Mouse (Mus musculus): Measurements from ENCODE around the gene Pgrmc2. TPM values are rescaled to one million over a fixed set of nuclear protein-coding genes. Genes with fewer than 3 reads are reported as not detected.
A peak's percentile ranks its signal among the peaks of the same experiment; 100 is the strongest.

Gene Pgrmc2
- polyA plus RNA-seq, 1 experiment from 2014 or later = 28.6 TPM

GRCm38 (mm10) chr3:41061831-41062565 is 20.8 kb downstream of the Pgrmc2 start:
- no peak for ATAC-seq (ENCODE audit: low FRiP score)
- no peaks in the 10 kb centered on the region for H3K27me3 ChIP-seq
- H3K27ac ChIP-seq = no peak overlapping the region
- H3K9ac ChIP-seq = no peak overlapping the region
- H3K4me3 ChIP-seq = no peak overlapping the region
- no peaks in the 10 kb centered on the region for H3K9me3 ChIP-seq
- H3K36me3 ChIP-seq = peaks cover 29% of the 10 kb centered on the region
- 91% methylated on average over 3 of the region's 3 CpGs for WGBS
- H3K4me2 ChIP-seq = no peak overlapping the region
- H3K4me1 ChIP-seq (replicated peaks) = no peaks in the 10 kb centered on the region

GRCm38 (mm10) chr3:41059249-41059648 is 23.6 kb downstream of the Pgrmc2 start:
- no peak for ATAC-seq (ENCODE audit: low FRiP score)
- H3K27me3 ChIP-seq = no peaks in the 10 kb centered on the region
- no peak overlapping the region for H3K27ac ChIP-seq
- H3K4me1 ChIP-seq (replicated peaks) = no peaks in the 10 kb centered on the region
- 98% methylated on average over 3 of the region's 3 CpGs for WGBS
- no peak overlapping the region for H3K9ac ChIP-seq
- no peaks in the 10 kb centered on the region for H3K9me3 ChIP-seq
- peaks cover 10% of the 10 kb centered on the region for H3K36me3 ChIP-seq
- H3K4me2 ChIP-seq = no peak overlapping the region
- no peak overlapping the region for H3K4me3 ChIP-seq

GRCm38 (mm10) chr3:41058395-41058794 is 24.5 kb downstream of the Pgrmc2 start:
- no peak overlapping the region for H3K9ac ChIP-seq
- no peak overlapping the region for H3K27ac ChIP-seq
- WGBS = 73% methylated on average over 2 of the region's 2 CpGs
- H3K4me2 ChIP-seq = no peak overlapping the region
- no peaks in the 10 kb centered on the region for H3K4me1 ChIP-seq (replicated peaks)
- ATAC-seq (ENCODE audit: low FRiP score) = no peak
- no peaks in the 10 kb centered on the region for H3K27me3 ChIP-seq
- H3K9me3 ChIP-seq = no peaks in the 10 kb centered on the region
- peaks cover 1% of the 10 kb centered on the region; the same call in 1 of the 2 replicates for H3K36me3 ChIP-seq
- no peak overlapping the region for H3K4me3 ChIP-seq

GRCm38 (mm10) chr3:41053334-41053733 is 29.5 kb downstream of the Pgrmc2 start:
- ATAC-seq (ENCODE audit: low FRiP score) = no peak
- H3K4me1 ChIP-seq (replicated peaks) = no peaks in the 10 kb centered on the region
- H3K36me3 ChIP-seq = no peaks in the 10 kb centered on the region
- 91% methylated on average over 3 of the region's 3 CpGs for WGBS
- H3K4me3 ChIP-seq = no peak overlapping the region
- H3K9me3 ChIP-seq = no peaks in the 10 kb centered on the region
- no peak overlapping the region for H3K9ac ChIP-seq
- no peak overlapping the region for H3K4me2 ChIP-seq
- no peaks in the 10 kb centered on the region for H3K27me3 ChIP-seq
- no peak overlapping the region for H3K27ac ChIP-seq

- Histone ChIP-seq H3K36me3 (no peaks in the 10 kb centered on the region), H3K9me3 (no peaks in the 10 kb centered on the region), H3K4me2 (no peak overlapping the region), H3K27me3 (no peaks in the 10 kb centered on the region), H3K4me1 (replicated peaks) (no peaks in the 10 kb centered on the region), H3K4me3 (no peak overlapping the region), H3K27ac (no peak overlapping the region), H3K9ac (no peak overlapping the region)
- 75% methylated on average over 6 of the region's 6 CpGs for WGBS
- ATAC-seq (ENCODE audit: low FRiP score) = no peak
These were observed 35.0 kb downstream of the Pgrmc2 start for GRCm38 (mm10) chr3:41047838-41048237.

- Histone ChIP-seq H3K4me1 (replicated peaks) (no peaks in the 10 kb centered on the region), H3K9me3 (no peaks in the 10 kb centered on the region), H3K9ac (no peak overlapping the region), H3K36me3 (no peaks in the 10 kb centered on the region), H3K27me3 (no peaks in the 10 kb centered on the region), H3K4me2 (no peak overlapping the region), H3K27ac (no peak overlapping the region), H3K4me3 (no peak overlapping the region)
- no peak for ATAC-seq (ENCODE audit: low FRiP score)
- WGBS = 82% methylated on average over 11 of the region's 11 CpGs
These were observed 39.0 kb downstream of the Pgrmc2 start for GRCm38 (mm10) chr3:41043756-41044354.

- Histone ChIP-seq H3K4me3 (no peak overlapping the region), H3K27ac (no peak overlapping the region), H3K9me3 (no peaks in the 10 kb centered on the region), H3K9ac (no peak overlapping the region), H3K4me2 (no peak overlapping the region), H3K27me3 (no peaks in the 10 kb centered on the region), H3K36me3 (no peaks in the 10 kb centered on the region), H3K4me1 (replicated peaks) (no peaks in the 10 kb centered on the region)
- WGBS = 82% methylated on average over 4 of the region's 4 CpGs
- 0 out of 2 replicates have a peak, but pooled peaks have one; percentile 59 for ATAC-seq (ENCODE audit: low FRiP score)
These were observed 40.5 kb downstream of the Pgrmc2 start for GRCm38 (mm10) chr3:41042195-41042938.

GRCm38 (mm10) chr3:41041241-41041640 is 41.6 kb downstream of the Pgrmc2 start:
- H3K4me2 ChIP-seq = no peak overlapping the region
- no peak overlapping the region for H3K27ac ChIP-seq
- no peaks in the 10 kb centered on the region for H3K27me3 ChIP-seq
- no peaks in the 10 kb centered on the region for H3K9me3 ChIP-seq
- ATAC-seq (ENCODE audit: low FRiP score) = no peak
- H3K4me1 ChIP-seq (replicated peaks) = no peaks in the 10 kb centered on the region
- 69% methylated on average over 5 of the region's 5 CpGs for WGBS
- no peak overlapping the region for H3K9ac ChIP-seq
- H3K4me3 ChIP-seq = no peak overlapping the region
- no peaks in the 10 kb centered on the region for H3K36me3 ChIP-seq

GRCm38 (mm10) chr3:41038297-41038916 is 44.4 kb downstream of the Pgrmc2 start:
- H3K9ac ChIP-seq = no peak overlapping the region
- H3K4me3 ChIP-seq = no peak overlapping the region
- H3K4me1 ChIP-seq (replicated peaks) = no peaks in the 10 kb centered on the region
- ATAC-seq (ENCODE audit: low FRiP score) = no peak
- H3K9me3 ChIP-seq = no peaks in the 10 kb centered on the region
- 54% methylated on average over 5 of the region's 5 CpGs for WGBS
- no peaks in the 10 kb centered on the region for H3K36me3 ChIP-seq
- no peaks in the 10 kb centered on the region for H3K27me3 ChIP-seq
- no peak overlapping the region for H3K4me2 ChIP-seq
- no peak overlapping the region for H3K27ac ChIP-seq

- no peaks in the 10 kb centered on the region for H3K36me3 ChIP-seq
- ATAC-seq (ENCODE audit: low FRiP score) = no peak
- no peak overlapping the region for H3K27ac ChIP-seq
- 84% methylated on average over 12 of the region's 12 CpGs for WGBS
- no peaks in the 10 kb centered on the region for H3K9me3 ChIP-seq
- no peak overlapping the region for H3K9ac ChIP-seq
- no peak overlapping the region for H3K4me2 ChIP-seq
- no peaks in the 10 kb centered on the region for H3K4me1 ChIP-seq (replicated peaks)
- no peaks in the 10 kb centered on the region for H3K27me3 ChIP-seq
- H3K4me3 ChIP-seq = no peak overlapping the region
These were observed 51.3 kb downstream of the Pgrmc2 start for GRCm38 (mm10) chr3:41031286-41032210.

- Histone ChIP-seq H3K36me3 (no peaks in the 10 kb centered on the region), H3K9me3 (no peaks in the 10 kb centered on the region), H3K27ac (no peak overlapping the region), H3K4me3 (no peak overlapping the region), H3K4me1 (replicated peaks) (no peaks in the 10 kb centered on the region), H3K4me2 (no peak overlapping the region), H3K9ac (no peak overlapping the region), H3K27me3 (no peaks in the 10 kb centered on the region)
- 98% methylated on average over 1 of the region's 1 CpGs for WGBS
- ATAC-seq (ENCODE audit: low FRiP score) = no peak
These were observed 52.1 kb downstream of the Pgrmc2 start for GRCm38 (mm10) chr3:41030705-41031104.
